Mouse (Mus musculus) limb, embryonic 13.5 days (tissue): ENCODE data around the gene Brf1. TPM values are rescaled to one million over a fixed set of nuclear protein-coding genes. Genes with fewer than 3 reads are reported as not detected.

Experiments used
- ATAC-seq: fragments of 200-750 bp; cut with Nextera tagmentation; 2 replicates; pipeline ENCODE4 v1.8.0; 2017; ENCODE audit warnings: low read depth, moderate number of reproducible peaks, moderate TSS enrichment; ENCODE audit not compliant: low FRiP score
- H3K27ac ChIP-seq: fragments of 300-500 bp; sonication (generic); 2 replicates; pipeline ENCODE4 v1.5.1; 2015; ENCODE audit warnings: inconsistent platforms, mild to moderate bottlenecking, moderate library complexity
- H3K27me3 ChIP-seq: fragments of 300-500 bp; sonication (generic); 2 replicates; pipeline ENCODE4 v1.6.1; 2015; ENCODE audit warnings: mild to moderate bottlenecking, inconsistent platforms
- H3K36me3 ChIP-seq: fragments of 300-500 bp; sonication (generic); 2 replicates; pipeline ENCODE4 v1.6.1; 2015; ENCODE audit warnings: inconsistent platforms, mild to moderate bottlenecking, moderate library complexity
- H3K4me1 ChIP-seq: fragments of 300-500 bp; sonication (generic); 2 replicates; pipeline ENCODE4 v1.6.1; 2015; ENCODE audit warnings: inconsistent platforms
- H3K4me2 ChIP-seq: fragments of 300-500 bp; sonication (generic); replicated peaks from 2 replicates; pipeline ENCODE4 v1.6.1; 2015; ENCODE audit warnings: inconsistent platforms, mild to moderate bottlenecking, moderate library complexity
- H3K4me3 ChIP-seq: fragments of 300-500 bp; sonication (generic); 2 replicates; pipeline ENCODE4 v1.5.1; 2015; ENCODE audit warnings: moderate library complexity, mild to moderate bottlenecking, inconsistent platforms
- H3K9ac ChIP-seq: fragments of 300-500 bp; sonication (generic); 2 replicates; pipeline ENCODE4 v1.6.1; 2015; ENCODE audit warnings: mild to moderate bottlenecking, inconsistent platforms
- H3K9me3 ChIP-seq: fragments of 300-500 bp; sonication (generic); 2 replicates; pipeline ENCODE4 v1.6.1; 2016; ENCODE audit warnings: inconsistent platforms
- WGBS: fragments of 180-500 bp; shearing (Covaris S2); methylation state at CpG from one replicate; pipeline ENCODE4 v1.1.7; 2015; 5-methylcytosine and 5-hydroxymethylcytosine counted together
- polyA plus RNA-seq: library from polyadenylated mRNA; unstranded; fragments of >200 nt; fragmentation: Nextera tagmentation; extraction: Ambion mirVana; gene quantifications from 2 replicates; pipeline ENCODE4 v1.2.1, GENCODE M21; 2015

The Brf1 gene
- polyA plus RNA-seq, 1 experiment from 2014 or later, result 71.4 TPM

DNA sequence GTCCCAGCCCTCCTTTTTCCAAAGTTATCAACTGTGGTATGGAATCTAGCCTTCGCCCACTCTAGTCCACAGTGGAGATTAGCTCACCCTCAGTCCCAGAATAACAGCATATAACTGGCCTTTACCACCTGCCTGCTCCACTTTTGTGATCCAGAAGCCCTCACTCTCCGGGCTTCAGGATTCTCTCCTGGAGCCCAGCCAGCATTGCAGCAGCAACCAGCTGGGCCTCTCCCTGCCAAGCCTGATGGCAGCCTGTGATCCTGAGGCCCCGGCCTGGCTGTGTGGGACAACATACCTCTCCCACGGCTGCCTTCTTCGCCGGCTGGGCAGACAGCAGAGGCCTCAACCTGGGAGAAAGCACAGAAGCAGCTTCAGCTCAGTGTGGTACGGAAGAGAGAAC, 39.1 kb downstream of the Brf1 start:
- Histone ChIP-seq H3K9ac (no peak overlapping the region; the same call in 1 of the 2 replicates), H3K36me3 (peaks cover 79% of the 10 kb centered on the region), H3K9me3 (no peaks in the 10 kb centered on the region), H3K4me2 (no peak overlapping the region), H3K27ac (no peak overlapping the region), H3K4me1 (no peaks in the 10 kb centered on the region), H3K4me3 (no peak overlapping the region), H3K27me3 (no peaks in the 10 kb centered on the region)
- ATAC-seq, result no peak
- 90% methylated on average over 7 of the region's 7 CpGs for WGBS

GRCm38 (mm10) chr12:112959421-112959820, 41.1 kb downstream of the Brf1 start:
- peaks cover 63% of the 10 kb centered on the region for H3K36me3 ChIP-seq
- 91% methylated on average over 8 of the region's 8 CpGs for WGBS

GRCm38 (mm10) chr12:112958303-112958702, 42.2 kb downstream of the Brf1 start:
- no peak overlapping the region for H3K4me2 ChIP-seq
- H3K27me3 ChIP-seq, result no peaks in the 10 kb centered on the region
- H3K36me3 ChIP-seq, result peaks cover 52% of the 10 kb centered on the region
- ATAC-seq, result no peak
- no peak overlapping the region for H3K27ac ChIP-seq
- 33% methylated on average over 4 of the region's 4 CpGs for WGBS
- no peak overlapping the region for H3K9ac ChIP-seq
- H3K4me3 ChIP-seq, result no peak overlapping the region
- H3K9me3 ChIP-seq, result no peaks in the 10 kb centered on the region
- H3K4me1 ChIP-seq, result no peaks in the 10 kb centered on the region

More at GRCm38 (mm10) chr12:112959421-112959820, 41.1 kb downstream of the Brf1 start:
- Histone ChIP-seq H3K27me3 (no peaks in the 10 kb centered on the region), H3K27ac (no peak overlapping the region), H3K9me3 (no peaks in the 10 kb centered on the region), H3K4me3 (no peak overlapping the region), H3K4me1 (no peaks in the 10 kb centered on the region), H3K4me2 (no peak overlapping the region), H3K9ac (no peak overlapping the region)
- no peak for ATAC-seq

DNA sequence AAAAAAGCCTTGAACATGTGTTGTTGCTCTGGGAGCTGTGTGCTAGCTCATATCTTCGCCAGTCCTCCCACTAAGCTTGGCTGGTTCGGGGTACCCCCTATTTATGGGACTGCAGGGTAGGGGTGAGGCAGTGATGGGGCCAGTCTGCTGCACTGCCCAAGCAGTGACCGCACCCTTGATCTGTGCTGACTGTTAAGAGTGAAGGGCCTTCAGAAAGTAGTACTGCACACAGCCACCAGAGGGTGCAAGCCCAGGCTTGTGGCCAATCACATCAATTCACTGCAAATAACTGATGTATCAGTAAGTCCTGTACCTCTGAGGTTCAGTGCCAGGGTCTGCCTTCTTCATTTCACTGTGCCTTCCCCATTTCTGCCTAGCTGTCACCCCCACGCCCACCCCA, 44.7 kb downstream of the Brf1 start:
- WGBS, result 26% methylated on average over 4 of the region's 4 CpGs
- peak; percentile 43; the same call in 1 of the 2 replicates for ATAC-seq
- peaks cover 16% of the 10 kb centered on the region for H3K4me1 ChIP-seq

DNA sequence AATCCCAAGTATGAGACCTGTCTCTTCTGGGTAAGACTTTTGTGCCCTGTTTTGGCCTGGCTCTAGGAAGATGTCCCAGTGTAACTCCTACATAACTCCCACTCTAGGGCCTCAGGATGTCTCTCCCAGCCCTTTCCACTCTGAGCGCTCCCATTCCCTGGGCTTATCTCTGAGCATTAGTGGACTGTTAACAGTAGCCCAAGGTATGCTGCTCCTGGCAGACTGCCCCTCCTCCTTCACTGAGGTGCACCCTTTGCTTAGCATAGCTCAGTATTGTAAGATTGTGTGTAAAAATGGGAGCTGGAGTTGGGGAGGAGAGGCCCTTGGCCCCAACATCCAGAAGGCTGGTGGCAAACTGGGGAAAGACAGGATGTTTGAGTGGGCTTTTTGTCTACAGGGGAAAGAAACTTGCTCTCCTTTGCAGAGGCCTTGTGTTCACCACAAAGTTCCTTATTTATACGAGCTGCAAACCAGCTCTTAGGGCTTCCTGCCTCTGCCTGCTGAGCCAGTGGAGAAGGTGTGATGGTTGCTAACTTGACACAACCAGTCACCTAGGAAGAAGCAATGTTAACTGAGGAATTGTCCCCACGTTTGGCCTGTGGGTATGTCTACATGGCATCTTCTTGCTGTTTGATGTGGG, 47.5 kb downstream of the Brf1 start:
- no peaks in the 10 kb centered on the region for H3K27me3 ChIP-seq
- H3K9ac ChIP-seq, result 0 out of 2 replicates have a peak overlapping the region, but pooled peaks have one; percentile 25
- H3K4me3 ChIP-seq, result no peak overlapping the region
- peaks cover 29% of the 10 kb centered on the region for H3K4me1 ChIP-seq
- H3K36me3 ChIP-seq, result peaks cover 9% of the 10 kb centered on the region; the same call in 1 of the 2 replicates
- H3K9me3 ChIP-seq, result no peaks in the 10 kb centered on the region
- no peak overlapping the region for H3K4me2 ChIP-seq
- 78% methylated on average over 3 of the region's 3 CpGs for WGBS
- no peak overlapping the region for H3K27ac ChIP-seq
- no peak for ATAC-seq

More for the DNA sequence above, 44.7 kb downstream of the Brf1 start:
- Histone ChIP-seq H3K27ac (no peak overlapping the region), H3K4me3 (no peak overlapping the region), H3K36me3 (peaks cover 27% of the 10 kb centered on the region), H3K4me2 (no peak overlapping the region), H3K27me3 (no peaks in the 10 kb centered on the region), H3K9ac (no peak overlapping the region), H3K9me3 (no peaks in the 10 kb centered on the region)

DNA sequence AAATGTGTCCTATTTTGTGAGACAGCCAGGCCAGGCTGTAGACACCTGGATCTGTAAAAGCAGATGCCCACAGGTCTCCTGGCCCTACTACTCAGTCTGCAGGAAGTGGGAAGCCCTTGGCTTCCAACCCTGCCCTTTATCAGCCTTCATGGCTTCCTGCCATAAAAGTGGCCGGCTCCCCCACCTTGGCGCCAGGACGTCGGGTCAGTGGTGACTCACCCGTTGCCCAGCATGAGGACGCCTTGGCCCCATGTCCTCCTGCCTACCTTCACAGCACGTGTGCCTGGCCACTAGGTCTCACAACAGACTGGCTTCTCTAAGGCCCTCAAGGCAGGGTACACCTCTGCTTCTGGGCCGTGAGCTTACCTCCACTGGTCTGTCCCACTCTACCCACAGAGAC, 48.1 kb downstream of the Brf1 start:
- 51% methylated on average over 8 of the region's 8 CpGs for WGBS

GRCm38 (mm10) chr12:112951150-112951842, 49.2 kb downstream of the Brf1 start:
- Histone ChIP-seq H3K9ac (peak overlapping the region; percentile 21; the same call in 1 of the 2 replicates), H3K36me3 (peaks cover 4% of the 10 kb centered on the region; the same call in 1 of the 2 replicates), H3K27ac (no peak overlapping the region), H3K4me2 (peak overlapping the region; percentile 95), H3K27me3 (no peaks in the 10 kb centered on the region), H3K4me3 (0 out of 2 replicates have a peak overlapping the region, but pooled peaks have one; percentile 62), H3K4me1 (peaks cover 29% of the 10 kb centered on the region), H3K9me3 (no peaks in the 10 kb centered on the region)
- ATAC-seq, result no peak
- 21% methylated on average over 7 of the region's 7 CpGs for WGBS

More for the DNA sequence above, 48.1 kb downstream of the Brf1 start:
- no peak overlapping the region for H3K4me2 ChIP-seq
- H3K4me1 ChIP-seq, result peaks cover 29% of the 10 kb centered on the region
- H3K9me3 ChIP-seq, result no peaks in the 10 kb centered on the region
- H3K4me3 ChIP-seq, result no peak overlapping the region
- H3K36me3 ChIP-seq, result peaks cover 4% of the 10 kb centered on the region; the same call in 1 of the 2 replicates
- no peaks in the 10 kb centered on the region for H3K27me3 ChIP-seq
- H3K9ac ChIP-seq, result 0 out of 2 replicates have a peak overlapping the region, but pooled peaks have one; percentile 25
- H3K27ac ChIP-seq, result no peak overlapping the region
- no peak for ATAC-seq

- Histone ChIP-seq H3K4me1 (peaks cover 29% of the 10 kb centered on the region), H3K4me2 (peak overlapping the region; percentile 95), H3K4me3 (peak overlapping the region; percentile 62), H3K27me3 (no peaks in the 10 kb centered on the region), H3K36me3 (peaks cover 4% of the 10 kb centered on the region; the same call in 1 of the 2 replicates), H3K9me3 (no peaks in the 10 kb centered on the region), H3K27ac (no peak overlapping the region), H3K9ac (peak overlapping the region; percentile 21; the same call in 1 of the 2 replicates)
- peak; percentile 7; the same call in 1 of the 2 replicates for ATAC-seq
- 3% methylated on average over 6 of the region's 6 CpGs for WGBS
Measured at GRCm38 (mm10) chr12:112950761-112951129, 49.8 kb downstream of the Brf1 start.

DNA sequence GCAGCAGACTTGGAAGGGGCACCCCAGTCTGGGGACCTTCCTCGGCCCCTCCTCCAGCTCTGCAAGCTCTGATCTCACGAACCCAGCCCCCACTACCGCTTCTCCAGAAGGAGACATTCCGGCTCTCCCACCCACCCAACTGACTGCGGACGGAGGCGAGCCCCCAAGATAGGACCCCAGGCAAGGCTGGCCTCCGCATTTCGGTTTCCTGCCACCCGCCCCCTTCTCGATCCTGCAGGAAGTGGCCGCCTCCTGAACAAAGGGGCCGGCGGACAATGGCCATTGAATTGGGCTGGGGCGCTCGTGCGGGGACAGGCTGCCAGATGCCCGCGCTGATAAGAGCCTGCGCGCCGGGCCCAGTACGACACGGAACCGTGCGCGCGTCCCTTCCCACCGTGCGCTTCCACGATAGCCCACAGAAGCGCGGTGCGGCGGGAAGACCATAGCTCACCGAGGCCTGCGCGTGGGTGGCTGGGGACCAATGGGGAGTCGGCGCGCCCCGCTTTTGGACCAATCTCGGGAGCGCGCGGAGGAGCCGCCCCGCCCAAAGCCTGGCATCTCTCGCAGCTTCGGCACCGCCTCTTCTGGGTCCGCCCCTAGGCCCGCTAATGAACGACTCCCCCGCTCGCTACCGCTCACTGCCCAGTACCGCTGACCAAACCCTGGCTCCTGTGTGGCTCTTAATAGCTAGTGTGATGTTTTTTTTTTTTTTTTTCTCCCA, 50.3 kb downstream of the Brf1 start:
- peaks cover 29% of the 10 kb centered on the region for H3K4me1 ChIP-seq
- no peaks in the 10 kb centered on the region for H3K27me3 ChIP-seq
- peak overlapping the region; percentile 44; the same call in 1 of the 2 replicates for H3K27ac ChIP-seq
- ATAC-seq, result peak; percentile 84
- H3K4me2 ChIP-seq, result peak overlapping the region; percentile 95
- peaks cover 3% of the 10 kb centered on the region; the same call in 1 of the 2 replicates for H3K36me3 ChIP-seq
- H3K4me3 ChIP-seq, result peak overlapping the region; percentile 62
- H3K9ac ChIP-seq, result peak overlapping the region; percentile 79
- no peaks in the 10 kb centered on the region for H3K9me3 ChIP-seq
- under 1% methylated on average over 53 of the region's 58 CpGs for WGBS

- Histone ChIP-seq H3K9me3 (no peaks in the 10 kb centered on the region), H3K27me3 (no peaks in the 10 kb centered on the region), H3K4me2 (no peak overlapping the region), H3K4me3 (no peak overlapping the region), H3K36me3 (no peaks in the 10 kb centered on the region), H3K27ac (0 out of 2 replicates have a peak overlapping the region, but pooled peaks have one; percentile 15), H3K9ac (no peak overlapping the region), H3K4me1 (peaks cover 28% of the 10 kb centered on the region)
- WGBS, result 28% methylated on average over 4 of the region's 4 CpGs
- no peak for ATAC-seq
Measured at GRCm38 (mm10) chr12:112947307-112947706, 53.2 kb downstream of the Brf1 start.

DNA sequence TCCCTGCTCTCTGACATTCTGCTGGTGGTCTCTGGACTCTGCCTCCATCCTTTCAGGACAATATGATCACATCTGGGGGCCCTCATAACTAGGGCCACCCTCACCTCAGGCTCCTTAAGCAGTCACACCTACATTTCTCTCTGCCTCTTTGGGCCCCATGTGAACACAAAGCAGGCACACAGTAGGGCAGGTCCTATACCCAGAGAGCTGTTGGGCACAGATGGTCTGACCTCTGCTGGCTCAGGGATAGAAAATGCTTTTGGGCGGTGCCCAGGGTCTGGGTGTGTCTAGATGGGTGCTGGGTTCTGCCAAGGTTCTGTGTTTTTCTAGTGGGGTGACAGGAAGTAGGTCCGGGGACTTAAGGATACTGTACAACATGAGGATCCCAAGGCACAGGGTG, 56.8 kb downstream of the Brf1 start:
- Histone ChIP-seq H3K27me3 (no peaks in the 10 kb centered on the region), H3K4me1 (peaks cover 28% of the 10 kb centered on the region), H3K27ac (no peak overlapping the region), H3K4me3 (no peak overlapping the region), H3K4me2 (no peak overlapping the region), H3K9me3 (no peaks in the 10 kb centered on the region), H3K9ac (no peak overlapping the region), H3K36me3 (no peaks in the 10 kb centered on the region)
- ATAC-seq, result no peak
- WGBS, result 74% methylated on average over 2 of the region's 2 CpGs
